Mouse (Mus musculus): ENCODE data around the gene Htra2. TPM values are rescaled to one million over a fixed set of nuclear protein-coding genes. Genes with fewer than 3 reads are reported as not detected.

The Htra2 gene
- total RNA-seq, 1 experiment from 2014 or later = 59.3 TPM

- DNase-seq = no peak
Observed at GRCm38 (mm10) chr6:83006114-83006513, 49.0 kb downstream of the Htra2 start.

GRCm38 (mm10) chr6:83005444-83006011, 49.5 kb downstream of the Htra2 start:
- DNase-seq = no peak

- peak; percentile 24 for DNase-seq
Observed at GRCm38 (mm10) chr6:83004872-83005271, 50.2 kb downstream of the Htra2 start.

- no peak for DNase-seq
Observed at GRCm38 (mm10) chr6:83004309-83004708, 50.8 kb downstream of the Htra2 start.

- no peak for DNase-seq
Observed at GRCm38 (mm10) chr6:83003850-83004249, 51.2 kb downstream of the Htra2 start.

- no peak for DNase-seq
Observed at GRCm38 (mm10) chr6:83003082-83003481, 52.0 kb downstream of the Htra2 start.

Small RNA genes lying within 50 kb of the gene (microRNA-seq; reads per million reads assigned to microRNA genes)
- gene Mir3470a = 0 reads per million in 2 experiments
- gene Mir7040 = 0 reads per million in 2 experiments

Other genes starting within 250 kb of the Htra2 start
- gene Sema4f, start 115.5 kb downstream of the Htra2 start, total RNA-seq (2021) = 0.48 and 1.8 TPM in 2 replicates
- not detected in 2 replicates for gene M1ap, start 108.4 kb downstream of the Htra2 start, total RNA-seq (2021)
- gene Dok1, start 21.8 kb downstream of the Htra2 start, total RNA-seq (2021) = 8.3 and 13.0 TPM in 2 replicates
- gene Loxl3, start 21.1 kb downstream of the Htra2 start, total RNA-seq (2021) = 2.8 and 4.1 TPM in 2 replicates
- gene Aup1, start 752 bp downstream of the Htra2 start, total RNA-seq (2021) = 164 and 190 TPM in 2 replicates
- gene Dqx1, start 2.6 kb upstream of the Htra2 start, total RNA-seq (2021) = 2.8 TPM in 2 replicates
- gene Tlx2, start 15.0 kb upstream of the Htra2 start, total RNA-seq (2021) = 9.4 and 10.4 TPM in 2 replicates
- 29.2 and 39.8 TPM in 2 replicates for gene Pcgf1, start 22.6 kb upstream of the Htra2 start, total RNA-seq (2021)
- 6.4 and 9.0 TPM in 2 replicates for gene Lbx2, start 31.1 kb upstream of the Htra2 start, total RNA-seq (2021)
- 3.1 and 6.0 TPM in 2 replicates for gene Ccdc142, start 46.3 kb upstream of the Htra2 start, total RNA-seq (2021)
- 4.1 and 5.3 TPM in 2 replicates for gene Gm42688, start 46.3 kb upstream of the Htra2 start, total RNA-seq (2021)
- 114 and 119 TPM in 2 replicates for gene Mrpl53, start 53.8 kb upstream of the Htra2 start, total RNA-seq (2021)
- gene Mogs, start 60.2 kb upstream of the Htra2 start, total RNA-seq (2021) = 51.1 and 56.5 TPM in 2 replicates
- gene Wbp1, start 66.3 kb upstream of the Htra2 start, total RNA-seq (2021) = 64.5 and 69.3 TPM in 2 replicates
- gene Ino80b, start 70.2 kb upstream of the Htra2 start, total RNA-seq (2021) = 19.3 and 22.5 TPM in 2 replicates
- 9.1 and 13.6 TPM in 2 replicates for gene Rtkn, start 80.2 kb upstream of the Htra2 start, total RNA-seq (2021)
- 1.5 and 2.9 TPM in 2 replicates for gene Wdr54, start 101.1 kb upstream of the Htra2 start, total RNA-seq (2021)
- 0.33 and 0.34 TPM in 2 replicates for gene 1700003E16Rik, start 101.1 kb upstream of the Htra2 start, total RNA-seq (2021)
- gene Dctn1, start 110.6 kb upstream of the Htra2 start, total RNA-seq (2021) = 102 and 126 TPM in 2 replicates
- 0.30 and 0.98 TPM in 2 replicates for gene Slc4a5, start 164.6 kb upstream of the Htra2 start, total RNA-seq (2021)